Mouse (Mus musculus): Measurements from ENCODE around the gene Gm2916. TPM values are rescaled to one million over a fixed set of nuclear protein-coding genes. Genes with fewer than 3 reads are reported as not detected.

Gene Gm2916
- polyA plus RNA-seq (2015; fragmentation: Nextera tagmentation; extraction: Ambion mirVana) = not detected in 2 replicates

DNA sequence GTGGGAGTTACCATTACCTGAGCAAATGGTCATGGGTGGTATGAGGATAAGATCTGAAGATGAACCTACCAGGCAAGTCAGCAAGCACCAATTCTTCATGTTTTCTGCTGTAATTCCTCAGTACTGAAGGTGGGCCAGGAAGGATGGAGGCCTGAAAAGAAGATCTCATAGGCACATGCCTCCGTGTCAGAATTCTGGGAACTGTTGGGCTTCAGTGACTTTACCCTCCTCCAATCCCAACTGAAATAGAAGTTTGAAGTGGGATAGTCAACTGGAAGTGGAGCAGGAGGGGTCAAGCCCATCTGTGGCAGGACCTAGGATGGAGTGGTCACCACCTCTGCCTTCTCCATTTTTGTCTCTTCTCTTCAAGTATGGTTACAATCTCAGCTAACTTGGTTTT lies at the start of gene Gm2916:
TSS of gene Gm2916 (plus strand) at position 301 of the 400 bp plus-strand sequence.

GRCm38 (mm10) chr14:3845945-3846344 lies 38.0 kb upstream of the Gm2916 start, which contains the start of gene Gm3033:
TSS of gene Gm3033 (plus strand) at chr14:3846245.

GRCm38 (mm10) chr14:3931456-3931855 lies 47.5 kb downstream of the Gm2916 start, which contains the start of gene Gm3029:
TSS of gene Gm3029 (plus strand) at chr14:3931756.

DNA sequence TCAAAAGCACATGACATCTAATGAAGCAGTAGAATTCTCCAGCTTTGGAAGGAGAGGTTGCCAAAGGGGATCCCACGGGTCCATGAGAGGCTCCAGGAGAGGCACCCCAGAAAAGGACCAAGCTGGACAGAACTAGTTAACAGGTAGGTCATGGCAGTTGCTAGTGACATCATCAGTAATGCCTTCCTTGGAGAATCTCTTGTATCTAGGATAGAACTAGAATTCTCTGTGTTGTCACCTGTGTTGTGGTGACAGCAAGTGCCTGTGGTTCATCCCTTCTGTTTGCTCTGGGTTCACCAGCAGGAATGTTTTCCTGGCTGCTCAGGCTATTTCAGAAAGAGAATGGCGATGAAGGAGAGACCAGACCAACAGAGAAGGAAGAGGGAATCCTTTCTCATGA lies 79.3 kb downstream of the Gm2916 start, which contains the start of gene Gm3095:
TSS of gene Gm3095 (plus strand) at position 301 of the 400 bp plus-strand sequence.

Other genes starting within 250 kb of the Gm2916 start
- gene Gm3012, start 249.7 kb upstream of the Gm2916 start, polyA plus RNA-seq (2015; fragmentation: Nextera tagmentation; extraction: Ambion mirVana) = not detected in 2 replicates
- 1.1 and 1.5 TPM in 2 replicates for gene Gm3020, start 232.1 kb upstream of the Gm2916 start, polyA plus RNA-seq (2015; fragmentation: Nextera tagmentation; extraction: Ambion mirVana)
- not detected in 2 replicates for gene Gm3043, start 195.4 kb upstream of the Gm2916 start, polyA plus RNA-seq (2015; fragmentation: Nextera tagmentation; extraction: Ambion mirVana)
- 0.25 and 0.26 TPM in 2 replicates for gene Gm3002, start 74.1 kb upstream of the Gm2916 start, polyA plus RNA-seq (2015; fragmentation: Nextera tagmentation; extraction: Ambion mirVana)
- gene Gm3033, start 37.9 kb upstream of the Gm2916 start, polyA plus RNA-seq (2015; fragmentation: Nextera tagmentation; extraction: Ambion mirVana) = not detected in 2 replicates
- gene Gm3029, start 47.6 kb downstream of the Gm2916 start, polyA plus RNA-seq (2015; fragmentation: Nextera tagmentation; extraction: Ambion mirVana) = 0.13 TPM in 1 of 2 replicates, not detected in the other
- 0.17 TPM in 1 of 2 replicates, not detected in the other for gene Gm3095, start 79.4 kb downstream of the Gm2916 start, polyA plus RNA-seq (2015; fragmentation: Nextera tagmentation; extraction: Ambion mirVana)
- not detected in 2 replicates for gene Gm3099, start 114.2 kb downstream of the Gm2916 start, polyA plus RNA-seq (2015; fragmentation: Nextera tagmentation; extraction: Ambion mirVana)
- 0.13 and 0.40 TPM in 2 replicates for gene Gm5796, start 139.8 kb downstream of the Gm2916 start, polyA plus RNA-seq (2015; fragmentation: Nextera tagmentation; extraction: Ambion mirVana)
- not detected in 2 replicates for gene Gm3115, start 199.9 kb downstream of the Gm2916 start, polyA plus RNA-seq (2015; fragmentation: Nextera tagmentation; extraction: Ambion mirVana)
- 1.3 and 2.2 TPM in 2 replicates for gene Gm8108, start 226.4 kb downstream of the Gm2916 start, polyA plus RNA-seq (2015; fragmentation: Nextera tagmentation; extraction: Ambion mirVana)

Measured in urinary bladder, postnatal 0 days (tissue).